Mouse (Mus musculus): ENCODE results near the gene Rhof. TPM values are rescaled to one million over a fixed set of nuclear protein-coding genes. Genes with fewer than 3 reads are reported as not detected.
A peak's percentile ranks its signal among the peaks of the same experiment; 100 is the strongest.

Gene Rhof
- total RNA-seq, 2 experiments from 2014 or later, result 0.23 to 0.38 TPM

- no peak for DNase-seq
Measured at GRCm38 (mm10) chr5:123148073-123148722, 15.7 kb upstream of the Rhof start.

- DNase-seq, result no peak
Measured at GRCm38 (mm10) chr5:123147569-123147968, 15.1 kb upstream of the Rhof start.

DNA sequence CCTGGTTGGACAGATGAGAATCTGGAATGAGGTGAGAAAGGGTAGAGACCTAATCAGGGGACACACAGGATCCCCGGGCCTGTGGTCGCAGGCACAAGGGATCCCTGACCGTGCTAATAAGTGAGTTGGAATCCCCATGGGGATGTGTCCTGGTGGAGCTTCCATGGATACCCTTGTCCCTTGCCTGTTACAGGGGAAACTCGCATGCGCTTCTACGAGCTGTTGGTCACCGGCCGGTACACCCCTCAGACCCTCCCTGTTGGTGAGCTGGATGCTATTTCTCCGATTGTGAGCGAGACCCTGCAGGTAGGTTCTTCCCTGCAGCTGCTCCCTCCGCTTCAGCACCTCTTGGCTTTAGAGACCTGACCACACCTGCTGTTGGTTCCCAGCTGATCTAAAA lies 13.9 kb upstream of the Rhof start:
- no peak for DNase-seq

DNA sequence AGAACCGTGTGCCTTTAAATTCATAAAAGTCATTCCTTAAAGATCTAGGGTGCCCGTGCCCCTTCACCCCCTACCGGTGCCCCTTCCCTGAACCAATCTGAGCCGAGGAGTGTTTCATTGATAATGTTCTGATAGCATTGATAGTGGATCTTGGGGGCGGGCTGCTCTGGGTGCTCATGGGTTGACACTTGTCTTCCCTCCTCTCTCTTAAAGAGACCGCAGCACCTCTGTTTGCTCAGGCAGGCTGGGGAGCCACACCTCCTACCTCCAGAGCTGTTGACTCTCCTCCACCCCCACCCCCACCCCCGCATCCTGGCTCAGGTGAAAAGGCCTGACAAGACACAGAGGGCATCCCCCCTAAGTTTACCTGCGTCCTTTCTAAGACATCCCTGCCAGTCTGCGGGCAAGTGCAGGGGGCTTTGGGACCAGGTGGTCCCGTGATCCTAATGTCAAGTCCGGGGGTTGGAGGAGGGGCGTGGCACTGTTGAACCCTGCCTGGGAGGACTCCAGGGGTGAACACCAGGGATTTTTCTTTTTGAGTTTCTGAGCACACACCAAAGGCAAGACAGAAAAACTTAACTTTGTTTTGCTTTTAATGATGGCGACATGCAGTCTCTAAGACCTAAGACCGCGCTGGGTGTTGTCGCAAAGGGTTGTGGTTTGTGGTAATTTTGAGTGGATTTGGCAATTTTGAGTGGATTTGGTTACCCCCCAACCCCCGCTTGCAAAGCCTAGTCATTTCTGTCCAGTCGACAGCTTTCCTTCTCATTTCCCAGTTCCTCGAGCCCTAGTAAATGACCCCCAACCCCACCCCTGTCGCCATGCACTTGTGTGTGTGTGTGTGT lies 12.5 kb upstream of the Rhof start:
- no peak for DNase-seq

- no peak for DNase-seq
Measured at GRCm38 (mm10) chr5:123143971-123144745, 11.7 kb upstream of the Rhof start.

GRCm38 (mm10) chr5:123143251-123143970 lies 10.9 kb upstream of the Rhof start:
- no peak for DNase-seq

- DNase-seq, result peak; percentile 66
Measured at GRCm38 (mm10) chr5:123142161-123143157, 10.0 kb upstream of the Rhof start, which contains the start of gene Setd1b. TSS of gene Setd1b (plus strand) at chr5:123142193.

- DNase-seq, result peak; percentile 50
Measured at GRCm38 (mm10) chr5:123141555-123142160, 9.2 kb upstream of the Rhof start.

DNA sequence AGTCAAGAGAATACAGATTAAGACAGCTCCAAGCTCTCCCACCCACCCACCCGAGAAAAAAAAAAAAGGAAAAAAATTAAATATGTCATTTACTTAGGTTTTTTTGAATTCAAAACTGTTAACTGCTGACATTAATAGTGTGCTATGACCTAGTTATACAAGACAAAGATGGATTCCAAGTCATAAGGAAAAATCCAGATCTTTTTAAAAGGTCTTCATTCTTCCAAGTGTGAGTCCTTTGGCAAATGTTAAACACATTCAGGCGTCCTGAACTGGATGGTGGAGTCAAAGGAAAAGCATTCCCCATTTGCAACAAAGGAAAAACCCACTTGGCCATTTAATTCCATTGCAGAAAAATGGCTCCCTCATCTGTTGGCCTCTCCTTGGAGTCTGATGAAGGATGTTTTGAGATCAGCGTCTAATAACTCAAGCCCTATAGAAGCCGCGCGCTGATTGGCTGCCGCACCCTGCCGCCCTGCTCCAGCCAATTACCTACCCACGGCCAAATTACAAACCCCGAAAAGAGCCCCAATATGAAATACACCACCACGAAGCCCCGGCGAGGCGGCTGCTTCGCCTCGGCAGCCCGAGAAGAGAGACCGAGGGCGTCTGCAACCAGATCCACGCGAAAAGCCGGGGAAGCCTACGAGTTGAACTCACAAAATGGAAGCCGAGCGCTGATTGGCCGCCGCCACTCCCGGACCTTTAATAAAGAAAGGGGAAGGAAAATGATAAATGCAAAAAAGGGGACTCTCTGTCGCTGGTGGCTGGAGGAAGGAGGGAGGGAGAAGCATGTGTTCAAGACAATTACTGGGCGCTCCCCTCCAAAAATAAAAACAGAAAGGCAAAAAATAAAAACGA lies 8.4 kb upstream of the Rhof start:
- peak; percentile 89 for DNase-seq

GRCm38 (mm10) chr5:123139722-123140627 lies 7.5 kb upstream of the Rhof start:
- no peak for DNase-seq

- DNase-seq, result peak; percentile 89
Measured at GRCm38 (mm10) chr5:123138953-123139721, 6.6 kb upstream of the Rhof start.

DNA sequence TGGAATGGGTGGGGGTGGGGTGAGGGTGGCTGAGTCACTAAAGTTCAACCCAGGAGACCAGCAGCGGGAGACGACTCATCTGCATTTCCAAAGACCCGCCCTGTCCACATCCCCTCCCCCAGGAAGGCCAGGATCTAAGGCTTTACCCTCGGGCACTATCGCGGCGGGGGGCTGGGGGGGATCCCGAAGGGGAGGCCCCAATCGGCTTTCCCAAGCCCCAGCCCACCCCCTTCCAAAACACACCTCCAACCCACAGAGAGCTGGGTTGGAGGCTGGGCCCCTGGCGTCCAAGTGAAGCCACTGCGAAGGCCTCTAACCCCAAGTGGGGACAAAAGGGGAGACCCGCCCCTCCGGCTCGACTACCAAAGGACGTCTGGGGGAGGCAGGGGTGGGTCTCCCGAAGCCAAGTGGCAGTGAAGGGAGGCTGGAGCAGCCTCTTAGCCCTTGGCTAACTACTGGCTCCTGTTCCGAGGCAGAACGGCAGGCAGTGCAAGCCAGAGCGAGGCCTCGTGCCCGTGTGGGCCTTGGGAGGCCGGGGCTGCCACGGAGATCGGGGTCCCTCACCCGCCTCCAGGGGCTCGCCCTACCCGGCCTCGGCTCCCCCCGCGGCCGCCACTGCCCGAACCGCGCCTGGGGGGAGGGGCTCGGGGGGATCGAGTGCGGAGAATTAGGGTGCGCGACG lies 5.9 kb upstream of the Rhof start:
- peak; percentile 86 for DNase-seq

DNA sequence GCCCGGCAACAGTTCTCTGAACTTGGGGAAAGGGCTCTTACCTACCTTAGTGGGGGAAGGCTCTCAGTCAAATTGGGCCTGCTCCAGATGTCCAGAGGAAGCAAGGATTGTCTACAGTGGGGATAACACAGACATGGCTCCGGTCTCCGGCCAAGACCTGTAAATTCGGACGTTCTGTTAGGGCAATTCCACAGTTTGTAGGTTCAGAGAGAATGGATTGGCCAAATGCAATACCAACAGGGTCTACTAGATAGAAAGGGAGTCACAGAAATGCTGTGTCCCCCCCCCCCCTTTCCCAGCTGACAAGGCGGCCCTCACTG lies 5.4 kb upstream of the Rhof start:
- DNase-seq, result no peak

GRCm38 (mm10) chr5:123137044-123137909 lies 4.8 kb upstream of the Rhof start:
- DNase-seq, result peak; percentile 90

GRCm38 (mm10) chr5:123136361-123137043 lies 4.0 kb upstream of the Rhof start:
- peak; percentile 93 for DNase-seq
